Mouse (Mus musculus) left cerebral cortex, adult 8-10 months (tissue): ENCODE data around the gene Pcnp. TPM values are rescaled to one million over a fixed set of nuclear protein-coding genes. Genes with fewer than 3 reads are reported as not detected.
"Not testable (repeated sequence)": the region's sequence is repeated elsewhere in the genome, so short reads cannot be mapped to it uniquely, and the experiment has no call there.

Experiments used
- DNase-seq, 2 experiments: peaks; one replicate each; pipeline ENCODE4 v3.0.0; 2022; ENCODE audit warnings: low spot score in 2 of 2
- microRNA-seq, 2 experiments: library from miRNA; unstranded; fragments of <30 nt; microRNA quantifications; one replicate each; pipeline ENCODE4 v1.2.0; 2022
- total RNA-seq, 4 experiments: library from RNA; stranded (reverse); gene quantifications; 2 replicates each; pipeline ENCODE4 v1.2.4; 2022

The Pcnp gene
- total RNA-seq, 4 experiments from 2014 or later: 173 to 198 (median 182) TPM

DNA sequence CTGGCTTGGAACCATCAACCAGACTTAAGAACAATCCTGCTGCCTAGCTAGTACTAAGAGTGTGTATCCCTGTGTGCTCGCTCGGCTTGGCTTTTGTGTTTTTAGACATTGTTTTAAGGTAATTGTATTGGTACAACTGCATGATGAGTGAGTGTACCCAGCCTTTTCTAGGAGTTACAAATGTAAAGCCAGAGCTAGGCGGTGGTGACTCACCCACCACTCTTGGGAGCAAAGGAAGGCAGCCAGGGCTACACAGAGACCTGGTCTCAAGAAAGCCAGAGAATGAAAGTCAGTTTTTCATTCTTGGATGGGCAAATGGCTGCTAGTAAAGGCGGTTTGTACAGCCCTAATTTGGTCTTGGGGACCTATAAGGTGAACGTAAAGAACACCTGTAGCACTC, 59.1 kb downstream of the Pcnp start:
- DNase-seq: no peak

GRCm38 (mm10) chr16:55969147-55969546, 60.4 kb downstream of the Pcnp start:
- DNase-seq: no peak

- DNase-seq: no peak
These were observed 62.3 kb downstream of the Pcnp start for GRCm38 (mm10) chr16:55967221-55967620.

DNA sequence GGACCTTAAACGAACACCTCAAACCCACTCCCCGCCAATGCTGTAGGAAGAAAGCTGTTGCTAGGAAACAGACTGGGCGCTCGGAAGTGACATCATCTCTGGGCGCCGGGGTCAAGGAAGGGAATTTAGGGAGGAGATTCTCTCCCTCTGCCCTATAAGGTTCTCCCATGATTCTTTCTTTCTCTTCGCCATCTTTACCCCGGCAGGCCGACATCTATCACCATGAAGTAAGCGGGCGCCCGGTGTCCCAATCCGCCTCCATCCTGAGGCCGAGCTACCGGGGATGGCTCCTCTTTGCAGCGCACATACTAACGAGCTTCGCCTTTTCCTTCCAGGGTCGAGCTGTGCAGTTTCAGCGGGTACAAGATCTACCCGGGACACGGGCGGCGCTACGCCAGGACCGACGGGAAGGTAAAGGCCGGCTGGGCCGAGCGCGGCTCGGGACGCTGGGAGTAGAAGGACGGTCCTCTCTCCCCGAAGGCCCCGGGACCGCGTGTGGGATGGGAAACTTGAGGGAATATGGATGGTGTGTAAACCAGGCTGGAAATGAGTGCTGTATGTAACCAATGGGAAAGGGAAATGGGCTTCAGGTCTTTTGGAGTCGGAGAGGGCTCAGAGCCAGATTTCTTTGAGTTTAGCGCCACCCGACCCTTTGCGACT, 63.2 kb downstream of the Pcnp start, which contains the start of gene Rpl24:
Gene Rpl24, plus strand, starts transcription at position 64 of the 660 bp plus-strand sequence.
- peak; percentile 94 to 95 for DNase-seq

DNA sequence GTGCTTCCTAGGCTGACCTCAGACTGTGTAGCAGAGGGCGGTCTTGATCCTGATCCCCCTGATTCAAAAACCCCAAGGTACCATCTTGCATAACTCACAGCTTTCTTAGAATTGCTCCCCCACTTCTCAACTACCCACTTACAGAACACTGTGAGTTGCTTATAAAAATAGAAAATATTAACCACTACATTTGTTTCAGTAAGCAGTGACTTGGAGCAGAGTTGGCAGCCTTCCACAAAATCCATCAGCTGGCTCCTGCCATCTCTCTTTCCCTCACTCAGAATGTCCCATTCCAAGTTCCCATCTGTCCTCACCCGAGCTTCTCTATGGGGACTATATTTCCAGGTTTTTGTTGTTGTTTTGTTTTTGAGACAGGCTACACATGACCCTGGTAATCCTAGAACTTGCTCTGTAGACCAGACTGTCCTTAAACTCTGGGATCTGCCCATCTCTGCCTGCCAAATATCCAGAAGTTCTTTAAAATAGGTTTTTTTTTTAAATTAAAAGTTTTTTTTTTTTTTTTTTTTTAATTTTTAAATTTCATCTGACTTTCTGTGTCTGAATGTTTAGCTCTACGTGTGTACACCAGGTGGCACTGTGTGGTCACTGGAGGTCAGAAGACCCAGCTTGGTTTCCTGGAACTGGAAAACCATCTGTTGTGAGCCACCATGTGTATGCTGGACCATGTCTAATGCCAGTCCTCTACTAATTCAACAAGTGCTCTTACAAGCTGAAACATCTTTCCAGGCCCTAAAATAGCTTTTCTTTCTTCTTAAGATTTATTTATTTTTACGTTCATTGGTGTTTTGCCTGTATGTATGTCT, 65.2 kb downstream of the Pcnp start:
- peak in 1 of 2 experiments; percentile 36 for DNase-seq

GRCm38 (mm10) chr16:55963068-55963467, 66.5 kb downstream of the Pcnp start:
- DNase-seq: not testable (repeated sequence)

Small RNAs within 50 kb of the gene (microRNA-seq; reads per million reads assigned to microRNA genes)
- gene Gm24047: 0 reads per million in 2 experiments

Other genes with a start within 250 kb of the Pcnp start
- 1 to 10 TPM; 3.3 to 4.8 (median 3.9) TPM for gene Nfkbiz, start 190.8 kb downstream of the Pcnp start, total RNA-seq
- 10 to 100 TPM; 11.3 to 13.0 (median 11.6) TPM for gene Nxpe3, start 134.5 kb downstream of the Pcnp start, total RNA-seq
- 10 to 100 TPM; 13.0 to 17.7 (median 15.0) TPM for gene Cep97, start 94.9 kb downstream of the Pcnp start, total RNA-seq
- 100 to 1,000 TPM; 369 to 438 (median 401) TPM for gene Rpl24, start 63.5 kb downstream of the Pcnp start, total RNA-seq
- gene Zbtb11, start 55.9 kb downstream of the Pcnp start, total RNA-seq: 10 to 100 TPM; 44.1 to 46.6 (median 46.5) TPM
- gene Trmt10c, start 8.1 kb upstream of the Pcnp start, total RNA-seq: 10 to 100 TPM in 1 of 4 experiments, 1 to 10 TPM in 3; 8.6 to 10.4 (median 9.1) TPM
- 10 to 100 TPM; 39.2 to 44.4 (median 42.8) TPM for gene Senp7, start 18.6 kb upstream of the Pcnp start, total RNA-seq
- under 1 TPM; 0.41 to 0.68 (median 0.55) TPM for gene Impg2, start 174.6 kb upstream of the Pcnp start, total RNA-seq